Mouse (Mus musculus) bone marrow, adult 2 months (tissue): ENCODE data around the gene Agtpbp1.

ENCODE experiments used
- CTCF ChIP-seq: fragments of 200-500 bp; IDR thresholded peaks from 2 replicates; pipeline ENCODE4 v1.5.1; 2011; ENCODE audit warnings: low read length, control low read depth; ENCODE audit not compliant: control insufficient read depth, insufficient read depth
- POLR2A ChIP-seq: fragments of 200-500 bp; IDR thresholded peaks from 2 replicates; pipeline ENCODE4 v1.6.1; 2011; ENCODE audit warnings: low read depth, mild to moderate bottlenecking, control low read depth, low read length, borderline replicate concordance; ENCODE audit not compliant: control insufficient read depth

DNA sequence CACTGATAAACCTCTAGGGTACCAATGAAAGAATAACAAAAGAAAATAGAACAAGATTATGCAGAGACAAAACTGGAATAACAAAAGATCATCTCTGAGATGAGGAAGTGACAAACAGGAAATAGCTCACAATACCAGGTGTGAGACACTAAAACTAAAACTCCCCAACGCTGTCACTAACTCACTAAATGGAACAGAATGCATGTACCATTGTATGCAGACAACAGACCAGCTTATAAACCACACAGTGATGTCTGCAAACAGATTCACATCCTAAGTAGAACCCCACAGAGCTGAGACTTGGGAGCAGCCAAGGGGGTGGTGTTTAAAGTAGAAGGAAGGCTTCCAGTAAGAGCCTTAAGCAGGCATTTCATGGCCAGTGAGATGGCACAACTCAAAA is 128.8 kb downstream of the Agtpbp1 start:
- TF ChIP-seq CTCF (no peak), POLR2A (no peak)
